Mouse (Mus musculus) yolk sac, embryonic 10.5 days (tissue): ENCODE measurements at regions not wholly inside any gene's neighbourhood (a gene's known extent, or its start where the extent isn't known, plus 50 kb on each side); places are given as distances from the start of the nearest gene placed in this dataset.
"Not testable (repeated sequence)": the region's sequence is repeated elsewhere in the genome, so short reads cannot be mapped to it uniquely, and the experiment has no call there.

Experiments used
- DNase-seq: peaks from one replicate; pipeline ENCODE4 v3.0.0-alpha.2; 2017; ENCODE audit warnings: low spot score

- DNase-seq: not testable (repeated sequence)
Measured at GRCm38 (mm10) chr10:117448783-117449182, 69.0 kb upstream of the Cpsf6 start.

GRCm38 (mm10) chr10:117447626-117448025 is 67.8 kb upstream of the Cpsf6 start:
- no peak for DNase-seq

- DNase-seq: no peak
Measured at GRCm38 (mm10) chr10:117447206-117447605, 67.4 kb upstream of the Cpsf6 start.

GRCm38 (mm10) chr10:117446776-117447175 is 67.0 kb upstream of the Cpsf6 start:
- DNase-seq: no peak

GRCm38 (mm10) chr10:117445801-117446490 is 66.1 kb upstream of the Cpsf6 start:
- DNase-seq: no peak

DNA sequence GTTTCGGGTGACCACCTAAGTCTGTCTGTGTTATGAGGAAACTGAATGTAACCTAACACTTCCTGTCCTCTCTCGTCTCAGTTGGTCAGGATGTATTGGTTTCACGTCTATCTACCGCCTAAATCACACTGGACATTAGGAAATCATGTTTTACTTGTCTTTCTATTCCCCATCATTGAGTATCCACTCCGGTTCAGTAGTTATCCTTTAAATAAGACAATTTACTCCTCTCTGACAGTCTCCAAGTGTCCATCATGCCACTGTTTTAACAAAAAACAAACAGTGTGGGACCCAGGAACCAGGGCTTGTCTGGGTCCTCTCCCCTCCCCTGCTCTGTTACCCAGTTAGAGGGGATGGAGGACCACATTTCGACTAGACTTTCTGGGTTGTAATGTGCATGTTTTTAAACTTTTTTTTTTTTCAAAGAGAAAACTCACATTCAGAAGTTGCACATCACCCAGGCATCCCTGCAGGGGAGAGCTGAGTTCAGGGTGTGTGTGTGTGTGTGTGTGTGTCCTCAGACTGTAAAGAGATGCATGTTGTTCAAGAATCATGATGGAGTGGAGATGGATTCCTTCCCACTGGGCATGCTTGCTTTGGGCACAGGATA is 65.5 kb upstream of the Cpsf6 start:
- no peak for DNase-seq

DNA sequence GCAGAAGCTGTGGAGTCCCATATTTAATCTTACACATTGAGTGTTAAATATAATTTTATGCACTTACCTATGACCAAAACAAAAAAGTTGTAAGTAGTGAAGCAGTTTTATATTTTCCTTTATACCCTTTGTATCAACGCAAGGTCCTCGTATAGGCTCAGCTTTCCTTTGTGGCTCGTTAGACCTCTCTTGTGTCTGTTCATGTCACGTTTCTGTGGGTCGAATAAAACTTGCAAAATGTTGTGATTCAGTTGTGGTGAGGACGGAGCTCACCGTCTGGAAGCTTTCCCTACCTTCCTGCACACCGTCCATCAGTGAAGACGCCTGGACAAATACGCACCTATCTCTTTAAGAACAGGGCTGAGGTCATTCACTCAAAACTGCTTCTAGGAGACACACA is 64.9 kb upstream of the Cpsf6 start:
- no peak for DNase-seq

DNA sequence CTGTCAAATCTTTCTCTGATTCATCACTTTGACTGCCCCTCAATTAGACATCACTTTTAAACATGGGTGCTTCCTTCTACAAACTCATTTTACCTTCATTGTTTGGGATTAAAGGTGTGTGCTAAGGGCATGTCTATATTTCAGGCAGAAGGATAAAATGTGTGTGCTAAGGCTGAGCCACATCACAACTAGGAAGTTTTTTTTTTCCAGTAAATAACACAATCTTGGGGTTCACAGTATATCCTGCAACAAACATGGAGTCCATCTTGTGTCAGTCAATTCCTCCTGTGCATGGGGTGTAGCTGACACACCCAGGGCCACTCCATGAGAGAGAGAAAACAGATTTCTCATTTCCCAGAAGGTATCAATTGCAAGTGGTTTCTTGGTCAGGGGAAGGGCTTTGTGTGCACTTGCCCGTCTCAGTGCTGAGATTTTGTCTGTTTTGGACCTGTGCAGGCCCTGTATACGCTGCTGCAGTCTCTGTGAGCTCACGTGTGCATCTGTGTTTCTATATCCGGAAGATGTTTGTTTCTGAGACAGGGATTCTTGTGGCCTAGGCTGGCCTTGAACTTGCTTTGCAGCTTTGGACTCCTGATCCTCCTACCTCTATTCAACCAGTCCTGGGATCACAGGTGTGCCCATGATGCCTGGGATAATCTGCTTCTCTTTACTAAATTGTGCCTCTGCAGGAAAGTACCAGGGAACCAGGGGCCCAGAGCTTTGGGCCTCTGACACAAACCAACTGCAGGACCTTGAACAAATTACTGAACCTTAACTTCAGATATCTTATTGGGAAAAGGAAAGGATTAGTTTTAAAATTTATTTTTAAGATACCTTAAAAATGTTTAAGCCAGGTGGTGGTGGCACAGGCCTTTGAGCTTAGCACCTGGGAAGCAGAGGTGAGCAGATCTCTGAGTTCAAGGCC is 63.9 kb upstream of the Cpsf6 start:
- no peak for DNase-seq

DNA sequence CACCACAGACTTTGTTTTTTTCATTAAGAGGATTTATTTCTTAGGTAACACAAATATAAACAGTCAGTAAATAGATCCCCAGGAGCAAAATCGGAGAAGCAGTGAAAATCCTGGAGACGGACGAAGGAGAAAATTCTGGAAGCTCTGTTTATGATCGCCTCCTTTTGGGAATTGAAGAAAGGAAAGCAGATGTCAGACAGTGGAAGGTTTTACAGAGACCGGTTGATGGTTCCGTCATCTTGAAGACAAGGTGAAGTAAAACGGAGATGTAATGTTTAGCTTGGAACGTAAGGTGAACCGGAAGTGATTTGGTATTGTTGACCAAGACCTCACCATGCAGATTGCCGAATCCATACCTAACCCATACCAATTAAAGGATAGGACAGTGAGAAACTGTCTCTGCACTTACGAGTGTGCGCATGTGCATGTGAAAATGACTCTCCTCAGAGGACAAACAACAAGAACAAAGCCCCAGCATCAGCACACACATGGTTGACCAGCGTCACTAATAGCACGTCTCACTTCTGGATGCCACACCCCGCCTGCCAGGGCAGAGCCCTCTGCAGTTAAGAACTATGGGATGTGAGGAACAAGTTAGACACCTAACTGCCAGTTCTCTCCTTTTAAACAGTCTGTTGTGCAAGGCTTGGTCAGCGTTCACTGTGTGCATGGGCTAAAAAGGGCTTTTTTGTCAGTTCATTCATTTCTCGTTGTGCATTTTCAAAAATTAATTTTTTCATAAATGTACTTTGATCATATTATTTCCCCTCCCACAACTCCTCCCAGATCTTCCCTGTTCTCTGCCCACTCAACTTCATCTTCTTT is 62.4 kb upstream of the Cpsf6 start:
- DNase-seq: no peak

- no peak for DNase-seq
Measured at GRCm38 (mm10) chr10:117441121-117441978, 61.5 kb upstream of the Cpsf6 start.

DNA sequence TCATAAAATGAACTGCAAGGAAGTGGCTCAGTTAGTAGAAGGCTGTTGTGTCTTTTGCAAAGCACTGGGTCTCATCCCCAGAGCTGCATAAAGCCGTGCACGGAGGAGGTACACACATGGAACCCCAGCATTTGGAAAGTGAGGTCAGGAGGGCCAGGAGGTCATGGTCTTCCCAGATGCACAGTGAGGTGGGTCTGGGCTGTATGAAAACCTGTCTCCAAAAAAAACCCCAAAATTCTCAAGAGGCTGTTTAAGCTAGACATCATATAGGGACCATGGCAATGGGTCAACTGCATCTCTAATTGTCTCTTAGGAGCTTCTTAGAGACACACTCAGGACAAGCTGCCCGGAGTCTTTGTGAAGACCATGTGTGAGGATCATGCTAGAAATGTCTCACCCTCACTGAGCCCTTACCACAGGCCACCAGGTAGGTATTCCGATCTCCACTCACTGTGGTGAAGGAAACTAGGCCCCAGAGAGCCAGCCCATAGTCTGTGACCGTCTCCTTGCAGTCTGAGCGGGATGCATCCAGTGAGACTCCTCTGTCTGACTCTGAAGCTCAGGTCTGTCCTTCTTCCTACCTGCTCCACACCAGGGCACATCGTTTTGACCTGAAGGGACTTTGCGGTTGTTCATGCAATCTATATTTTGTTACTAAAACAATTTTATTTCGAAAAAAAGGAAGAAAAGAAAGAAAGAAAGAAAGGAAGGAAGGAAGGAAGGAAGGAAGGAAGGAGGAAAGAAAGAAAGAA is 60.6 kb upstream of the Cpsf6 start:
- DNase-seq: no peak

- DNase-seq: no peak
Measured at GRCm38 (mm10) chr10:117439206-117440110, 59.6 kb upstream of the Cpsf6 start.

DNA sequence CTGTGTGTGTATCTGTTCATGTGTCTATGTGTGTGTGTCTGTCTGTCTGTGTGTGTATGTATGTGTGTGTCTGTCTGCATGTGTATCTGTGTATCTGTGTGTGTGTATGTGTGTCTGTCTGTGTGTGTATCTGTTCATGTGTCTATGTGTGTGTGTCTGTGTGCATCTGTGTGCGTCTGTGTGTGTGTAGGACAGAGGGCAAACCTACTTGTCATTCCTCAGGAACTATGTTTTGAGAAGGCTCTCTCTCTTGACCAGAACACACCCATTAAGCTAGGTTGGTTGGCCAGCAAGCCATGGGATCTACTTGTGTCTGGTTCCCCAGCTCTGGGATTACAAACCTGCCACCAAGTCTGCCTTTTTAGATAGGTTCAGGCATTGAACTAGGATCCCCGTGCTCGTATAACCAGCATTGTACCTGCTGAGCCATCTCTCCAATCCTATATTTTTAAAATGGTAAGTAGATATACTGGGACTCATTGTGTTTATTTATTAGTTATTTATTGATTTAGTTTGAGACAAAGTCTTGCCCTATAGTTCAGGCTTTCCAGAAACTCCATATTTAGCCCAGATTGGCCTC is 58.9 kb upstream of the Cpsf6 start:
- no peak for DNase-seq

DNA sequence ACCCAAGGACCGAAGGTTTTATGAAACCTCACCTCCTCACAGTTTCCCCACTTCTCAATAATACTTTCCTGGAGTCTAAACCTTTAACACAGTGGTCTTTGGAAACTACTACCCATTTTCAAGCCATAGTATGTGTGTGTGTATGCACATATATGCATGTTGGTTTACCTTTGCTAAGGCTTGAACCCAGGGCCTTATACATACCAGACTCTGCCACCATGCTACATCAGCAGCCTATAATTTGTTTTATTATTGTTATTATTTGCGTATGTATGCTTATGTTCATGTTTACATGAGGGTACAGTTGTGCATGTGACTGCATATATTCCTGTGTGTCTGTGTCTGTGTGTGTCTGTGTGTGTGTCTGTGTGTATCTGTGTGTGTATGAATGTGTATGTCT is 58.2 kb upstream of the Cpsf6 start:
- no peak for DNase-seq

DNA sequence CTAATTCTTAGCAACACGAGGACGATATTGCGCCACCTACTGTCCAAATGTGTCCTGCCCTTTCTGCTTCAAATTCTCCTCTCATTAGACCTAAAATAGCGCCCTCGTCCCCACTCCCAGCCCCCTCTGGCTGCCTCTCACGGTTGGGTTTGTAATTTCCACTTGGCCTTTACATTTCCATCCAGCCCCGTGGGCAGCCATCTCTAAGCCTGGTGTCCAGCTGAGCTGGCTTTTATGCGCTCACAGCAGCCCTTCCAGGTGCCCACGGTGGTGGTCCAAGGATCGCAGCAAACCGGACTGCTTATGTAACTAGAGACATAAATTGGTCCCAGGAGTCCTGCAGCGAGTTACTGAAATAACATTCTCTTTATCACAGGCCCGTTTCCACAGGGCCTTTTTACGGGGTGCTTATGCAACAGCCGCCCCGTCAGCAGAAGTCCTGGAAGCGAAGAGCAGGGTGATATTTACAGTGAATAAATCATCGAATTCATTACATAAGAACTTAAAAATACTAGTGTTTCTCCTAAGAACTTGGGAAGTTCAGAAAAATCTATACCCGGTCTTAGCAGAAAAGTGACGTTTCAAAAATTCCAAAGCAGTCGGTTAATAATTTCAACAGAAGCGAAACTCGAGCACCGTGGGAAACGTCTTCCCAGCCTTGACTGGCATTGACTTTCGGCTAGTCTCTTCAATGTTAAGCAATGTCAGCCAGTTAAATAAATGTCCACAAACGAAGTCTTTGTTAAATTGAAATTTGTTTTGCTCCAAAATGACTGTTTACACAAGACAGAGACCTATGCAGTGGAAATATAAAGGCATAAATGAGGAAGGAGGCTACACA is 57.3 kb upstream of the Cpsf6 start:
- no peak for DNase-seq

DNA sequence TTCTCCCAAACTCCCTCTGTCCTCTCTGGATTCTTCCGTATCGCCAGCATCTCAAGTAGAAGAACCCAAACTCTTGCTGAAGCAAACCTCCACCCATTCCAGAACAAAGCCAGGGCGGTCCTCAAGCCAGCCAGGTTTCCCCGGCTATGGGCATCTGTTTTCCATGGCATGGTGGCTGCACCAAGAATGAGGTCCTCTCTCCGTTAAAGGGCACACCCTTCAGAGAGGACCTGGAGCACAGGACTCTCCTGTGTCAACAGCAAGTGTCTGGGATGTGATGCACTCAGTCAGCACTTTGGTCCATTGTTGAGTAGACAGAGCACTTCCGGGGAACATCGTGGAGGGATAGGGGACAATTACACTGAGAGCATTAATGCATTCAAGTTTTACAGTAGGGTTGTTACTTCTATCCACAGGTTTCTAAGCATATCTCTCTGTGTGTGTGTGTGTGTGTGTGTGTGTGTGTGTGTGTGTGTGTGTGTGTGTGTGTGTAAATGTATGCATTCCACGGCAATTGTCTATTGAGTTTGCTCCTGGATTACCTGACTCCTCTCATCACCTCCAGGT is 56.6 kb upstream of the Cpsf6 start:
- no peak for DNase-seq

- no peak for DNase-seq
Measured at GRCm38 (mm10) chr10:117435734-117436121, 55.9 kb upstream of the Cpsf6 start.
